Comparison of ENCODE assay signal across 9 mouse cellular contexts in genomic region chr11:94992480-94992753, GRCm38 (mm10). TPM values are rescaled to one million over a fixed set of nuclear protein-coding genes. Genes with fewer than 3 reads are reported as not detected.
DNase-seq lines count a peak whose midpoint lies in the region; ATAC-seq lines count a peak whose summit lies in the region.
"Had no signal": no experiment of that assay in that cellular context is flagged by ENCODE, and none has a peak within 500 bp of the region (broad histone marks: within the 10 kb centered on the region; RNA-seq: fewer than 3 reads in every experiment).

No protein-coding gene starts in this region.

- peaks cover 55% of the 10 kb centered on the region for H3K4me1 ChIP-seq in kidney, embryonic 14.5 days (ENCODE audit: control insufficient read depth, insufficient read depth, low read length)
- H3K4me1 ChIP-seq in hindbrain, embryonic 11.5 days (replicated peaks; ENCODE audit: control insufficient read depth, insufficient read depth, low read length) = peaks cover 29% of the 10 kb centered on the region

- peaks cover 22% of the 10 kb centered on the region for H3K36me3 ChIP-seq in kidney, embryonic 14.5 days (ENCODE audit: control insufficient read depth, insufficient read depth, low read length)
- H3K36me3 ChIP-seq in hindbrain, embryonic 11.5 days (ENCODE audit: control insufficient read depth, insufficient read depth, low read length) = peaks cover 5% of the 10 kb centered on the region

- H3K9ac ChIP-seq in kidney, embryonic 14.5 days (ENCODE audit: low read depth, low read length) = peak overlapping the region; percentile 92
- H3K9ac ChIP-seq in hindbrain, embryonic 11.5 days (ENCODE audit: low read depth, low read length) = peak overlapping the region; percentile 93

- peak overlapping the region; percentile 55; the same call in 1 of the 2 replicates for H3K27ac ChIP-seq in kidney, embryonic 14.5 days (ENCODE audit: low read depth, low read length)
- H3K27ac ChIP-seq in hindbrain, embryonic 11.5 days (ENCODE audit: low read depth, low read length) = peak overlapping the region; percentile 62; the same call in 1 of the 2 replicates

- H3K27me3 ChIP-seq in kidney, embryonic 14.5 days (ENCODE audit: control insufficient read depth, insufficient read depth, low read length) = no peaks in the 10 kb centered on the region
- H3K27me3 ChIP-seq in hindbrain, embryonic 11.5 days (ENCODE audit: control insufficient read depth, insufficient read depth, low read length) = no peaks in the 10 kb centered on the region

- DNase-seq in kidney, adult 8-10 months = no peak
- DNase-seq in adrenal gland, postnatal 36 days = peak; percentile 64 to 73
- DNase-seq in hindbrain, embryonic 11.5 days (ENCODE audit: low spot score) = no peak
- peak; percentile 31 to 39 for DNase-seq in lung, postnatal 4 days
- no peak for DNase-seq in Muller cell, postnatal 12 days (ENCODE audit: inconsistent ontology term)
- DNase-seq in left cerebral cortex, postnatal 10 days (ENCODE audit: extremely low spot score in 1 of 2, low spot score in 2 of 2) = no peak
- DNase-seq in testis, postnatal 14 days (ENCODE audit: low spot score) = no peak

- H3K9me3 ChIP-seq in kidney, embryonic 14.5 days (ENCODE audit: control insufficient read depth, low read length) = no peaks in the 10 kb centered on the region
- no peaks in the 10 kb centered on the region for H3K9me3 ChIP-seq in hindbrain, embryonic 11.5 days (ENCODE audit: control insufficient read depth, low read length)

- intact Hi-C loops in left cerebral cortex, postnatal 10 days (cut with DNase I) = no loop called here

- H3K4me2 ChIP-seq in kidney, embryonic 14.5 days (replicated peaks; ENCODE audit: low read depth, low read length) = peak overlapping the region; percentile 99
- peak overlapping the region; percentile 99 for H3K4me2 ChIP-seq in hindbrain, embryonic 11.5 days (replicated peaks; ENCODE audit: low read depth, low read length)

- no peak for ATAC-seq in kidney, embryonic 14.5 days (ENCODE audit: low FRiP score, low TSS enrichment)
- no peak for ATAC-seq in hindbrain, embryonic 11.5 days (ENCODE audit: low FRiP score)

- peak overlapping the region; percentile 94 for H3K4me3 ChIP-seq in kidney, embryonic 14.5 days (ENCODE audit: low read length)
- H3K4me3 ChIP-seq in hindbrain, embryonic 11.5 days (ENCODE audit: low read depth, low read length) = peak overlapping the region; percentile 92

- 2% methylated on average over 20 of the region's 20 CpGs for WGBS in kidney, embryonic 14.5 days
- WGBS in hindbrain, embryonic 11.5 days = under 1% methylated on average over 20 of the region's 20 CpGs

RNA-seq across cellular contexts. Expression of gene Ppp1r9b, which starts 1.6 kb away (rescaled TPM):
- polyA plus RNA-seq in kidney, embryonic 14.5 days (2014; fragmentation: Nextera tagmentation; extraction: Ambion mirVana) = 12.0 and 14.6 TPM in 2 replicates
- total RNA-seq in adrenal gland, postnatal 36 days (2021) = 100 to 1,000 TPM; 119 to 120 TPM
- polyA plus RNA-seq in hindbrain, embryonic 11.5 days (2014; fragmentation: Nextera tagmentation; extraction: Ambion mirVana) = 12.4 and 16.2 TPM in 2 replicates
- 100 to 1,000 TPM; 388 to 414 TPM for total RNA-seq in left cerebral cortex, postnatal 10 days (2021)

RNA-seq across cellular contexts. Expression of gene Sgca, which starts 16.3 kb away (rescaled TPM):
- 0.24 TPM in 1 of 2 replicates, not detected in the other for polyA plus RNA-seq in kidney, embryonic 14.5 days (2014; fragmentation: Nextera tagmentation; extraction: Ambion mirVana)
- not detected for total RNA-seq in adrenal gland, postnatal 36 days (2021)
- polyA plus RNA-seq in hindbrain, embryonic 11.5 days (2014; fragmentation: Nextera tagmentation; extraction: Ambion mirVana) = 0.11 and 0.29 TPM in 2 replicates
- total RNA-seq in left cerebral cortex, postnatal 10 days (2021) = under 1 TPM in 1 of 2 experiments, not detected in 1; 0.41 TPM

RNA-seq across cellular contexts. Expression of gene Samd14, which starts 17.3 kb away (rescaled TPM):
- polyA plus RNA-seq in kidney, embryonic 14.5 days (2014; fragmentation: Nextera tagmentation; extraction: Ambion mirVana) = 14.7 and 18.3 TPM in 2 replicates
- total RNA-seq in adrenal gland, postnatal 36 days (2021) = 1 to 10 TPM; 3.2 to 3.4 TPM
- 46.1 and 47.6 TPM in 2 replicates for polyA plus RNA-seq in hindbrain, embryonic 11.5 days (2014; fragmentation: Nextera tagmentation; extraction: Ambion mirVana)
- total RNA-seq in left cerebral cortex, postnatal 10 days (2021) = 10 to 100 TPM; 98.6 to 99.6 TPM

RNA-seq across cellular contexts. Expression of gene Hils1, which starts 25.0 kb away (rescaled TPM):
- polyA plus RNA-seq in kidney, embryonic 14.5 days (2014; fragmentation: Nextera tagmentation; extraction: Ambion mirVana) = not detected in 2 replicates
- not detected for total RNA-seq in adrenal gland, postnatal 36 days (2021)
- not detected in 2 replicates for polyA plus RNA-seq in hindbrain, embryonic 11.5 days (2014; fragmentation: Nextera tagmentation; extraction: Ambion mirVana)
- not detected for total RNA-seq in left cerebral cortex, postnatal 10 days (2021)
- polyA plus RNA-seq: large intestine, adult 2 months had no signal

RNA-seq across cellular contexts. Expression of gene Pdk2, which starts 48.7 kb away (rescaled TPM):
- polyA plus RNA-seq in kidney, embryonic 14.5 days (2014; fragmentation: Nextera tagmentation; extraction: Ambion mirVana) = 30.0 and 46.5 TPM in 2 replicates
- 100 to 1,000 TPM in 1 of 2 experiments, 10 to 100 TPM in 1; 70.0 to 103 TPM for total RNA-seq in adrenal gland, postnatal 36 days (2021)
- 12.5 and 13.0 TPM in 2 replicates for polyA plus RNA-seq in hindbrain, embryonic 11.5 days (2014; fragmentation: Nextera tagmentation; extraction: Ambion mirVana)
- total RNA-seq in left cerebral cortex, postnatal 10 days (2021) = 10 to 100 TPM; 43.8 to 50.6 TPM

Comparison
In these comparisons a context has a peak if more than half of its experiments do, and no peak if none do; other contexts are left out.
1. DNase-seq: peak in adrenal gland, postnatal 36 days (2 of 2) and lung, postnatal 4 days (2 of 2); none in kidney, adult 8-10 months (0 of 2), hindbrain, embryonic 11.5 days (single experiment), Muller cell, postnatal 12 days (single experiment), left cerebral cortex, postnatal 10 days (0 of 2) and testis, postnatal 14 days (single experiment).
2. RNA of gene Samd14, which starts 17.3 kb away (total RNA-seq): 98.6 to 99.6 TPM in left cerebral cortex, postnatal 10 days; 3.2 to 3.4 TPM in adrenal gland, postnatal 36 days; every median in the first group is over 10 times any median in the second.